Mouse (Mus musculus): ENCODE results near the gene Gm45062. TPM values are rescaled to one million over a fixed set of nuclear protein-coding genes. Genes with fewer than 3 reads are reported as not detected.

Gene Gm45062
- total and polyA plus RNA-seq, 3 experiments, result 2.7 to 4.1 (median 3.2) TPM

- no peak overlapping the region for H3K9ac ChIP-seq (ENCODE audit: insufficient read depth, low read depth)
- no peaks in the 10 kb centered on the region for H3K27me3 ChIP-seq (replicated peaks)
- TF ChIP-seq NRF1 (IDR thresholded peaks at IDR 0.05; ENCODE audit: low read depth, low read length) (no peak), TBP (conservative IDR thresholded peaks at IDR 0.05; ENCODE audit: low read depth, low read length) (no peak), BHLHE40 (IDR thresholded peaks at IDR 0.05; ENCODE audit: low read depth, low read length) (no peak), SMC3 (IDR thresholded peaks at IDR 0.05; ENCODE audit: low read depth, low read length) (no peak), NELFE (IDR thresholded peaks at IDR 0.05; ENCODE audit: low read depth, low read length) (no peak), TCF12 (IDR thresholded peaks at IDR 0.05; ENCODE audit: low read depth, low read length) (no peak), POLR2A (IDR thresholded peaks at IDR 0.05; ENCODE audit: low read depth, low read length) (no peak), USF1 (IDR thresholded peaks at IDR 0.05; ENCODE audit: low read depth, low read length) (no peak), USF2 (conservative IDR thresholded peaks at IDR 0.05; ENCODE audit: low read depth, low read length) (no peak), PAX5 (IDR thresholded peaks at IDR 0.05; ENCODE audit: low read length) (no peak), MEF2A (IDR thresholded peaks at IDR 0.05; ENCODE audit: borderline replicate concordance, low read depth, low read length) (no peak), MAFK (IDR thresholded peaks at IDR 0.05; ENCODE audit: insufficient replicate concordance, low read length) (no peak), GABPA (IDR thresholded peaks at IDR 0.05; ENCODE audit: insufficient replicate concordance, low read depth, low read length) (no peak), MAX (IDR thresholded peaks at IDR 0.05; ENCODE audit: low read length) (no peak)
- no peaks in the 10 kb centered on the region for H3K4me1 ChIP-seq (ENCODE audit: control insufficient read depth in 1 of 2, insufficient read depth in 2 of 2)
- no peaks in the 10 kb centered on the region for H3K79me2 ChIP-seq (replicated peaks; ENCODE audit: control insufficient read depth, extremely low read depth, insufficient read depth, poor library complexity, severe bottlenecking)
- in situ Hi-C loops (cut with MboI; ENCODE audit: low pct_ligation_motif_present, low pct_unique_long_range_greater_than_20kb, low sequenced_read_pairs), result no loop called here
- H3K4me2 ChIP-seq (ENCODE audit: insufficient read depth, low read depth, poor library complexity, severe bottlenecking), result no peak overlapping the region
- DNase-seq (ENCODE audit: extremely low read depth), result no peak
- dilution Hi-C loops (cut with MboI; ENCODE audit: extremely low pct_ligation_motif_present, extremely low pct_unique_long_range_greater_than_20kb, low sequenced_read_pairs), result no loop called here
- no peaks in the 10 kb centered on the region for H3K36me3 ChIP-seq (replicated peaks in 1 of 2; ENCODE audit: control insufficient read depth in 1 of 2, insufficient read depth in 1 of 2, low read length in 1 of 2)
- no peaks in the 10 kb centered on the region for H3K9me3 ChIP-seq (replicated peaks; ENCODE audit: low read length)
- H3K27ac ChIP-seq (ENCODE audit: insufficient read depth, low read depth), result no peak overlapping the region
- H3K4me3 ChIP-seq (replicated peaks in 1 of 3; ENCODE audit: low read depth in 2 of 3, low read length in 2 of 3, poor library complexity in 1 of 3), result no peak overlapping the region
Measured at GRCm38 (mm10) chr6:8472125-8472524, 212.9 kb downstream of the Gm45062 start.

- Histone ChIP-seq H3K79me2 (replicated peaks; ENCODE audit: control insufficient read depth, extremely low read depth, insufficient read depth, poor library complexity, severe bottlenecking) (no peaks in the 10 kb centered on the region), H3K4me1 (ENCODE audit: control insufficient read depth in 1 of 2, insufficient read depth in 2 of 2) (no peaks in the 10 kb centered on the region), H3K4me2 (ENCODE audit: insufficient read depth, low read depth, poor library complexity, severe bottlenecking) (no peak overlapping the region), H3K9me3 (replicated peaks; ENCODE audit: low read length) (no peaks in the 10 kb centered on the region), H3K9ac (ENCODE audit: insufficient read depth, low read depth) (no peak overlapping the region), H3K36me3 (replicated peaks in 1 of 2; ENCODE audit: control insufficient read depth in 1 of 2, insufficient read depth in 1 of 2, low read length in 1 of 2) (no peaks in the 10 kb centered on the region), H3K4me3 (replicated peaks in 1 of 3; ENCODE audit: low read depth in 2 of 3, low read length in 2 of 3, poor library complexity in 1 of 3) (no peak overlapping the region), H3K27me3 (replicated peaks) (no peaks in the 10 kb centered on the region), H3K27ac (ENCODE audit: insufficient read depth, low read depth) (no peak overlapping the region)
- dilution Hi-C loops (cut with MboI; ENCODE audit: extremely low pct_ligation_motif_present, extremely low pct_unique_long_range_greater_than_20kb, low sequenced_read_pairs) (no loop called here), in situ Hi-C loops (cut with MboI; ENCODE audit: low pct_ligation_motif_present, low pct_unique_long_range_greater_than_20kb, low sequenced_read_pairs) (no loop called here)
- no peak for TF ChIP-seq JUND (conservative IDR thresholded peaks at IDR 0.05; ENCODE audit: low read depth, low read length)
- TF ChIP-seq TCF12 (IDR thresholded peaks at IDR 0.05; ENCODE audit: low read depth, low read length), result no peak
- no peak for DNase-seq (ENCODE audit: extremely low read depth)
Measured at GRCm38 (mm10) chr6:8472915-8473314, 213.7 kb downstream of the Gm45062 start.

- in situ Hi-C loops (cut with MboI; ENCODE audit: low pct_ligation_motif_present, low pct_unique_long_range_greater_than_20kb, low sequenced_read_pairs), result no loop called here
- no peak overlapping the region for H3K9ac ChIP-seq (ENCODE audit: insufficient read depth, low read depth)
- no peak overlapping the region for H3K4me3 ChIP-seq (replicated peaks in 1 of 3; ENCODE audit: low read depth in 2 of 3, low read length in 2 of 3, poor library complexity in 1 of 3)
- no peak for DNase-seq (ENCODE audit: extremely low read depth)
- H3K27ac ChIP-seq (ENCODE audit: insufficient read depth, low read depth), result no peak overlapping the region
- TF ChIP-seq ZKSCAN1 (IDR thresholded peaks at IDR 0.05; ENCODE audit: borderline replicate concordance, low read depth, low read length), result no peak
- TF ChIP-seq USF1 (IDR thresholded peaks at IDR 0.05; ENCODE audit: low read depth, low read length), result no peak
- TF ChIP-seq RCOR1 (conservative IDR thresholded peaks at IDR 0.05; ENCODE audit: low read depth, low read length), result no peak
- no peak for TF ChIP-seq UBTF (IDR thresholded peaks at IDR 0.05; ENCODE audit: low read depth, low read length)
- TF ChIP-seq NRF1 (IDR thresholded peaks at IDR 0.05; ENCODE audit: low read depth, low read length), result no peak
- no peak for TF ChIP-seq MAX (IDR thresholded peaks at IDR 0.05; ENCODE audit: low read length)
- TF ChIP-seq CTCF (conservative IDR thresholded peaks at IDR 0.05 in 1 of 2, IDR thresholded peaks at IDR 0.05 in 1 of 2; ENCODE audit: low read depth in 2 of 2, low read length in 2 of 2), result no peak
- TF ChIP-seq ELF1 (IDR thresholded peaks at IDR 0.05; ENCODE audit: low read depth, low read length), result no peak
- no peak for TF ChIP-seq HCFC1 (IDR thresholded peaks at IDR 0.05; ENCODE audit: low read depth, low read length)
- no peak for TF ChIP-seq E2F4 (IDR thresholded peaks at IDR 0.05; ENCODE audit: insufficient replicate concordance, low read depth, low read length)
- TF ChIP-seq JUND (conservative IDR thresholded peaks at IDR 0.05; ENCODE audit: low read depth, low read length), result no peak
- no peak for TF ChIP-seq ZMIZ1 (IDR thresholded peaks at IDR 0.05; ENCODE audit: low read depth, low read length)
- no peak for TF ChIP-seq JUN (IDR thresholded peaks at IDR 0.05; ENCODE audit: insufficient read depth, low read depth, low read length)
- no peak for TF ChIP-seq MAZ (IDR thresholded peaks at IDR 0.05; ENCODE audit: low read depth, low read length)
- TF ChIP-seq TBP (conservative IDR thresholded peaks at IDR 0.05; ENCODE audit: low read depth, low read length), result no peak
- no peak for TF ChIP-seq USF2 (conservative IDR thresholded peaks at IDR 0.05; ENCODE audit: low read depth, low read length)
- TF ChIP-seq MYC (IDR thresholded peaks at IDR 0.05; ENCODE audit: low read depth, low read length), result no peak
- no peak overlapping the region for H3K4me2 ChIP-seq (ENCODE audit: insufficient read depth, low read depth, poor library complexity, severe bottlenecking)
- H3K36me3 ChIP-seq (replicated peaks in 1 of 2; ENCODE audit: control insufficient read depth in 1 of 2, insufficient read depth in 1 of 2, low read length in 1 of 2), result no peaks in the 10 kb centered on the region
- dilution Hi-C loops (cut with MboI; ENCODE audit: extremely low pct_ligation_motif_present, extremely low pct_unique_long_range_greater_than_20kb, low sequenced_read_pairs), result no loop called here
- H3K4me1 ChIP-seq (ENCODE audit: control insufficient read depth in 1 of 2, insufficient read depth in 2 of 2), result no peaks in the 10 kb centered on the region
- H3K27me3 ChIP-seq (replicated peaks), result no peaks in the 10 kb centered on the region
- H3K9me3 ChIP-seq (replicated peaks; ENCODE audit: low read length), result no peaks in the 10 kb centered on the region
- no peaks in the 10 kb centered on the region for H3K79me2 ChIP-seq (replicated peaks; ENCODE audit: control insufficient read depth, extremely low read depth, insufficient read depth, poor library complexity, severe bottlenecking)
Measured at GRCm38 (mm10) chr6:8473498-8473897, 214.2 kb downstream of the Gm45062 start.
